Mouse (Mus musculus): Measurements from ENCODE around the gene Abracl. TPM values are rescaled to one million over a fixed set of nuclear protein-coding genes. Genes with fewer than 3 reads are reported as not detected.

Abracl gene
- polyA plus RNA-seq, 1 experiment from 2014 or later = 143 TPM

GRCm38 (mm10) chr10:18011761-18012160 lies 11.3 kb downstream of the Abracl start:
- no peak overlapping the region for H3K27ac ChIP-seq (replicated peaks; ENCODE audit: low read depth, low read length)
- H3K4me2 ChIP-seq (ENCODE audit: low read depth, low read length) = no peak overlapping the region
- no peaks in the 10 kb centered on the region for H3K4me1 ChIP-seq (ENCODE audit: control insufficient read depth, insufficient read depth, low read length)
- no peak overlapping the region for H3K4me3 ChIP-seq (ENCODE audit: low read depth, low read length)
- no peaks in the 10 kb centered on the region for H3K27me3 ChIP-seq (replicated peaks; ENCODE audit: control insufficient read depth, insufficient read depth, low read length)
- ATAC-seq (ENCODE audit: low read depth) = no peak
- no peak for DNase-seq (ENCODE audit: low spot score)
- H3K9ac ChIP-seq (ENCODE audit: low read depth, low read length) = no peak overlapping the region
- 82% methylated on average over 5 of the region's 5 CpGs for WGBS
- H3K9me3 ChIP-seq (ENCODE audit: control insufficient read depth, low read length) = no peaks in the 10 kb centered on the region
- peaks cover 25% of the 10 kb centered on the region for H3K36me3 ChIP-seq (ENCODE audit: control insufficient read depth, insufficient read depth, low read length)

GRCm38 (mm10) chr10:18009744-18010143 lies 13.3 kb downstream of the Abracl start:
- Histone ChIP-seq H3K27me3 (replicated peaks; ENCODE audit: control insufficient read depth, insufficient read depth, low read length) (no peaks in the 10 kb centered on the region), H3K4me1 (ENCODE audit: control insufficient read depth, insufficient read depth, low read length) (no peaks in the 10 kb centered on the region), H3K36me3 (ENCODE audit: control insufficient read depth, insufficient read depth, low read length) (peaks cover 16% of the 10 kb centered on the region; the same call in 1 of the 2 replicates), H3K4me3 (ENCODE audit: low read depth, low read length) (no peak overlapping the region), H3K9ac (ENCODE audit: low read depth, low read length) (no peak overlapping the region), H3K27ac (replicated peaks; ENCODE audit: low read depth, low read length) (no peak overlapping the region), H3K4me2 (ENCODE audit: low read depth, low read length) (no peak overlapping the region), H3K9me3 (ENCODE audit: control insufficient read depth, low read length) (no peaks in the 10 kb centered on the region)
- no peak for DNase-seq (ENCODE audit: low spot score)
- ATAC-seq (ENCODE audit: low read depth) = no peak
- WGBS = 91% methylated on average over 1 of the region's 1 CpGs

GRCm38 (mm10) chr10:18008118-18008517 lies 15.0 kb downstream of the Abracl start:
- DNase-seq (ENCODE audit: low spot score) = no peak
- Histone ChIP-seq H3K27ac (replicated peaks; ENCODE audit: low read depth, low read length) (no peak overlapping the region), H3K4me2 (ENCODE audit: low read depth, low read length) (no peak overlapping the region), H3K4me3 (ENCODE audit: low read depth, low read length) (no peak overlapping the region), H3K9me3 (ENCODE audit: control insufficient read depth, low read length) (no peaks in the 10 kb centered on the region), H3K4me1 (ENCODE audit: control insufficient read depth, insufficient read depth, low read length) (no peaks in the 10 kb centered on the region), H3K36me3 (ENCODE audit: control insufficient read depth, insufficient read depth, low read length) (peaks cover 7% of the 10 kb centered on the region; the same call in 1 of the 2 replicates), H3K9ac (ENCODE audit: low read depth, low read length) (no peak overlapping the region), H3K27me3 (replicated peaks; ENCODE audit: control insufficient read depth, insufficient read depth, low read length) (no peaks in the 10 kb centered on the region)
- no peak for ATAC-seq (ENCODE audit: low read depth)

GRCm38 (mm10) chr10:18007243-18007642 lies 15.8 kb downstream of the Abracl start:
- Histone ChIP-seq H3K4me3 (ENCODE audit: low read depth, low read length) (no peak overlapping the region), H3K4me2 (ENCODE audit: low read depth, low read length) (no peak overlapping the region), H3K9ac (ENCODE audit: low read depth, low read length) (no peak overlapping the region), H3K9me3 (ENCODE audit: control insufficient read depth, low read length) (no peaks in the 10 kb centered on the region), H3K4me1 (ENCODE audit: control insufficient read depth, insufficient read depth, low read length) (no peaks in the 10 kb centered on the region), H3K27ac (replicated peaks; ENCODE audit: low read depth, low read length) (no peak overlapping the region), H3K36me3 (ENCODE audit: control insufficient read depth, insufficient read depth, low read length) (peaks cover 7% of the 10 kb centered on the region; the same call in 1 of the 2 replicates), H3K27me3 (replicated peaks; ENCODE audit: control insufficient read depth, insufficient read depth, low read length) (no peaks in the 10 kb centered on the region)
- ATAC-seq (ENCODE audit: low read depth) (no peak), DNase-seq (ENCODE audit: low spot score) (no peak)
- 85% methylated on average over 3 of the region's 3 CpGs for WGBS

- Histone ChIP-seq H3K4me3 (ENCODE audit: low read depth, low read length) (no peak overlapping the region), H3K9me3 (ENCODE audit: control insufficient read depth, low read length) (no peaks in the 10 kb centered on the region), H3K4me2 (ENCODE audit: low read depth, low read length) (no peak overlapping the region), H3K27me3 (replicated peaks; ENCODE audit: control insufficient read depth, insufficient read depth, low read length) (no peaks in the 10 kb centered on the region), H3K4me1 (ENCODE audit: control insufficient read depth, insufficient read depth, low read length) (no peaks in the 10 kb centered on the region), H3K36me3 (ENCODE audit: control insufficient read depth, insufficient read depth, low read length) (peaks cover 7% of the 10 kb centered on the region; the same call in 1 of the 2 replicates), H3K9ac (ENCODE audit: low read depth, low read length) (no peak overlapping the region), H3K27ac (replicated peaks; ENCODE audit: low read depth, low read length) (no peak overlapping the region)
- no peak for DNase-seq (ENCODE audit: low spot score)
- 88% methylated on average over 1 of the region's 1 CpGs for WGBS
- no peak for ATAC-seq (ENCODE audit: low read depth)
Measured at GRCm38 (mm10) chr10:18006756-18007155, 16.3 kb downstream of the Abracl start.

- ATAC-seq (ENCODE audit: low read depth) (peak; percentile 82), DNase-seq (ENCODE audit: low spot score) (peak; percentile 72)
- Histone ChIP-seq H3K4me1 (ENCODE audit: control insufficient read depth, insufficient read depth, low read length) (no peaks in the 10 kb centered on the region), H3K27me3 (replicated peaks; ENCODE audit: control insufficient read depth, insufficient read depth, low read length) (no peaks in the 10 kb centered on the region), H3K36me3 (ENCODE audit: control insufficient read depth, insufficient read depth, low read length) (peaks cover 6% of the 10 kb centered on the region; the same call in 1 of the 2 replicates), H3K9ac (ENCODE audit: low read depth, low read length) (no peak overlapping the region), H3K4me2 (ENCODE audit: low read depth, low read length) (no peak overlapping the region), H3K9me3 (ENCODE audit: control insufficient read depth, low read length) (no peaks in the 10 kb centered on the region), H3K27ac (replicated peaks; ENCODE audit: low read depth, low read length) (0 out of 2 replicates have a peak overlapping the region, but pooled peaks have one; percentile 5), H3K4me3 (ENCODE audit: low read depth, low read length) (no peak overlapping the region)
- 65% methylated on average over 7 of the region's 7 CpGs for WGBS
Measured at GRCm38 (mm10) chr10:18005136-18005955, 17.7 kb downstream of the Abracl start.

- 80% methylated on average over 12 of the region's 12 CpGs for WGBS
- ATAC-seq (ENCODE audit: low read depth) (no peak), DNase-seq (ENCODE audit: low spot score) (no peak)
- no peaks in the 10 kb centered on the region for H3K27me3 ChIP-seq (replicated peaks; ENCODE audit: control insufficient read depth, insufficient read depth, low read length)
- H3K4me1 ChIP-seq (ENCODE audit: control insufficient read depth, insufficient read depth, low read length) = no peaks in the 10 kb centered on the region
- no peak overlapping the region for H3K27ac ChIP-seq (replicated peaks; ENCODE audit: low read depth, low read length)
- no peaks in the 10 kb centered on the region for H3K9me3 ChIP-seq (ENCODE audit: control insufficient read depth, low read length)
- no peak overlapping the region for H3K4me2 ChIP-seq (ENCODE audit: low read depth, low read length)
- no peak overlapping the region for H3K4me3 ChIP-seq (ENCODE audit: low read depth, low read length)
- H3K36me3 ChIP-seq (ENCODE audit: control insufficient read depth, insufficient read depth, low read length) = no peaks in the 10 kb centered on the region
- no peak overlapping the region for H3K9ac ChIP-seq (ENCODE audit: low read depth, low read length)
Measured at GRCm38 (mm10) chr10:18003966-18004637, 19.0 kb downstream of the Abracl start.

- H3K27me3 ChIP-seq (replicated peaks; ENCODE audit: control insufficient read depth, insufficient read depth, low read length) = no peaks in the 10 kb centered on the region
- H3K9ac ChIP-seq (ENCODE audit: low read depth, low read length) = no peak overlapping the region
- DNase-seq (ENCODE audit: low spot score) = no peak
- H3K4me1 ChIP-seq (ENCODE audit: control insufficient read depth, insufficient read depth, low read length) = no peaks in the 10 kb centered on the region
- no peaks in the 10 kb centered on the region for H3K36me3 ChIP-seq (ENCODE audit: control insufficient read depth, insufficient read depth, low read length)
- H3K4me3 ChIP-seq (ENCODE audit: low read depth, low read length) = no peak overlapping the region
- H3K9me3 ChIP-seq (ENCODE audit: control insufficient read depth, low read length) = no peaks in the 10 kb centered on the region
- ATAC-seq (ENCODE audit: low read depth) = no peak
- no peak overlapping the region for H3K27ac ChIP-seq (replicated peaks; ENCODE audit: low read depth, low read length)
- H3K4me2 ChIP-seq (ENCODE audit: low read depth, low read length) = no peak overlapping the region
- 88% methylated on average over 4 of the region's 4 CpGs for WGBS
Measured at GRCm38 (mm10) chr10:17990576-17990975, 32.5 kb downstream of the Abracl start.

Data from embryonic facial prominence, embryonic 14.5 days (tissue).